Mouse (Mus musculus) stomach, postnatal 0 days (tissue): ENCODE results near the gene Cpeb4.

ENCODE experiments used
- CTCF ChIP-seq: IDR thresholded peaks from 2 replicates; pipeline ENCODE4 v1.5.1; 2016; ENCODE audit warnings: antibody characterized with exemption, low read depth, mild to moderate bottlenecking, moderate library complexity
- EP300 ChIP-seq: optimal IDR thresholded peaks from 2 replicates; pipeline ENCODE3; 2016; ENCODE audit warnings: antibody characterized with exemption

GRCm38 (mm10) chr11:31828011-31828770 is 43.8 kb upstream of the Cpeb4 start:
- TF ChIP-seq CTCF (no peak), EP300 (no peak)
